8 mouse cellular contexts compared by ENCODE assay signal in the genomic region with DNA sequence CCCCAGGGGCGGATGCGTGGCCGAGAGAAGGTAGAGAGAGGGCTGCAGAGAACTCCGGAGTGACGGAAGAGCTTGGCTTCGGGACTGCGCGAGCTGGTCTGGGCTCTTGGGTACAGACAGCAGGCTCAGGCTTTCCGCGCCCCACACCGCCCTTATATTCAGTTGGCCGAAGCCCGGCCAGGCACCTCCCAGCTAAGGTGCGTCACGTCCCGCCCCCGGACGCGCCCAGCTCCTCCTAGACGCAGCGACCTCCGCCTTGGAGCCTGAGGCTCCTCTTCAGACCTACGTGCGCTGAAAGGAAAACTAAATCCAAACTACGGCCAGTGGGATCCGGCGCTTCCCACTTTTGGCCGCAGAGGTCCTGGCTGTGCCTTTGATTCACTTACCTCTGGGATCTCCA. TPM values are rescaled to one million over a fixed set of nuclear protein-coding genes. Genes with fewer than 3 reads are reported as not detected.
A peak's percentile ranks its signal among the peaks of the same experiment; 100 is the strongest.
DNase-seq lines count a peak whose midpoint lies in the region; ATAC-seq and TF ChIP-seq lines count a peak whose summit lies in the region.

TSS of gene Rasd1 (minus strand) at position 127 of the 400 bp plus-strand sequence.

- TF ChIP-seq EP300 in lung, postnatal 0 days (IDR thresholded peaks at IDR 0.05) = no peak

- H3K36me3 ChIP-seq in forebrain, embryonic 13.5 days (ENCODE audit: poor library complexity, severe bottlenecking) = peaks cover 24% of the 10 kb centered on the region
- H3K36me3 ChIP-seq in lung, postnatal 0 days (ENCODE audit: insufficient read depth, low read length) = no peaks in the 10 kb centered on the region; the same call in 1 of the 2 replicates

- no peak within 1 kb of the TSS; the same call in 1 of the 2 replicates for H3K27ac ChIP-seq in forebrain, embryonic 13.5 days
- H3K27ac ChIP-seq in lung, postnatal 0 days (ENCODE audit: low read length) = peak within 1 kb of the TSS; percentile 89

- peak within 1 kb of the TSS; percentile 95 for H3K4me2 ChIP-seq in forebrain, embryonic 13.5 days
- peak within 1 kb of the TSS; percentile 91 for H3K4me2 ChIP-seq in lung, postnatal 0 days (replicated peaks; ENCODE audit: low read depth, low read length)

- H3K9ac ChIP-seq in forebrain, embryonic 13.5 days = peak within 1 kb of the TSS; percentile 64
- peak within 1 kb of the TSS; percentile 59 for H3K9ac ChIP-seq in lung, postnatal 0 days (replicated peaks; ENCODE audit: low read depth)

- intact Hi-C loops in heart, postnatal 25 days (cut with DNase I) = loop anchor here (1.0 to 2.0 kb wide), 3 partner anchors 61 to 112 kb away; no protein-coding TSS in a partner anchor

- ATAC-seq in forebrain, embryonic 13.5 days = peak; percentile 57; the same call in 1 of the 2 replicates
- ATAC-seq in lung, postnatal 0 days = peak; percentile 96

- no peaks in the 10 kb centered on the region for H3K9me3 ChIP-seq in forebrain, embryonic 13.5 days (replicated peaks)
- no peaks in the 10 kb centered on the region for H3K9me3 ChIP-seq in lung, postnatal 0 days (ENCODE audit: low read length)

- no peak for TF ChIP-seq CTCF in lung, postnatal 0 days (IDR thresholded peaks at IDR 0.05)

- peak within 1 kb of the TSS; percentile 45 for H3K4me3 ChIP-seq in forebrain, embryonic 13.5 days
- peak within 1 kb of the TSS; percentile 51 for H3K4me3 ChIP-seq in lung, postnatal 0 days (ENCODE audit: low read depth, low read length)

- under 1% methylated on average over 28 of the region's 28 CpGs for WGBS in forebrain, embryonic 13.5 days
- under 1% methylated on average over 28 of the region's 28 CpGs for WGBS in lung, postnatal 0 days

- peaks cover 35% of the 10 kb centered on the region for H3K27me3 ChIP-seq in forebrain, embryonic 13.5 days
- H3K27me3 ChIP-seq in lung, postnatal 0 days (replicated peaks; ENCODE audit: insufficient read depth, low read length) = 0 out of 2 replicates have a peak, but pooled peaks cover 3% of the 10 kb centered on the region

- H3K4me1 ChIP-seq in forebrain, embryonic 13.5 days = peaks cover 25% of the 10 kb centered on the region
- H3K4me1 ChIP-seq in lung, postnatal 0 days (ENCODE audit: insufficient read depth, low read depth, low read length) = peaks cover 14% of the 10 kb centered on the region

- DNase-seq in ES-CJ7 (ENCODE audit: low read depth, low spot score) = peak; percentile 72
- DNase-seq in cerebellum, adult 11 months = peak; percentile 81
- DNase-seq in heart, postnatal 25 days (ENCODE audit: low spot score) = peak; percentile 76
- peak; percentile 63 for DNase-seq in layer of hippocampus, adult 9-11 months
- peak; percentile 93 for DNase-seq in lung, postnatal 0 days (ENCODE audit: low spot score)
- peak; percentile 93 for DNase-seq in ovary, postnatal 36 days (ENCODE audit: low spot score)
- DNase-seq in thymus, postnatal 14 days = peak; percentile 70

RNA-seq across cellular contexts. Expression of gene Rasd1, which starts in this region (rescaled TPM):
- 0.53 and 0.63 TPM in 2 replicates for polyA plus RNA-seq in forebrain, embryonic 13.5 days (2015; fragmentation: Nextera tagmentation; extraction: Ambion mirVana)
- total RNA-seq in heart, postnatal 25 days (2021) = 1 to 10 TPM; 6.4 to 6.5 TPM
- polyA plus RNA-seq in lung, postnatal 0 days (2015; fragmentation: Nextera tagmentation; extraction: Ambion mirVana) = 3.3 and 4.0 TPM in 2 replicates

Comparison
In these comparisons a context has a peak if more than half of its experiments do, and no peak if none do; other contexts are left out.
1. Peak in ATAC-seq, H3K4me3 ChIP-seq, H3K9ac ChIP-seq and H3K4me2 ChIP-seq in forebrain, embryonic 13.5 days; RNA of the gene not detected or under 1 TPM.